Mouse (Mus musculus) embryo, embryonic 9.5 days (tissue): ENCODE results near the gene Sqor.
A peak's percentile ranks its signal among the peaks of the same experiment; 100 is the strongest.

ENCODE experiments used
- DNase-seq: peaks from one replicate; pipeline ENCODE4 v3.0.0-alpha.2; 2017; ENCODE audit errors: extremely low spot score

Sqor gene

GRCm38 (mm10) chr2:122765071-122765793, at the start of gene Sqor:
Gene Sqor, plus strand, starts transcription at chr2:122765237.
- peak; percentile 60 for DNase-seq

GRCm38 (mm10) chr2:122716301-122716842, 48.7 kb upstream of the Sqor start:
- DNase-seq = no peak

GRCm38 (mm10) chr2:122719232-122719631, 45.8 kb upstream of the Sqor start:
- DNase-seq = no peak

GRCm38 (mm10) chr2:122720564-122720963, 44.5 kb upstream of the Sqor start:
- DNase-seq = no peak

GRCm38 (mm10) chr2:122725604-122726003, 39.4 kb upstream of the Sqor start:
- peak; percentile 13 for DNase-seq

GRCm38 (mm10) chr2:122731456-122731855, 33.6 kb upstream of the Sqor start:
- DNase-seq = no peak

- peak; percentile 95 for DNase-seq
Observed at GRCm38 (mm10) chr2:122737894-122738830, 26.9 kb upstream of the Sqor start, which contains the start of gene Bloc1s6. Gene Bloc1s6, plus strand, starts transcription at chr2:122738503.

- no peak for DNase-seq
Observed at GRCm38 (mm10) chr2:122739023-122739422, 26.0 kb upstream of the Sqor start.

GRCm38 (mm10) chr2:122746461-122746860, 18.6 kb upstream of the Sqor start:
- DNase-seq = no peak

- peak; percentile 67 for DNase-seq
Observed at GRCm38 (mm10) chr2:122753739-122754343, 11.2 kb upstream of the Sqor start.

- no peak for DNase-seq
Observed at GRCm38 (mm10) chr2:122759791-122760190, 5.2 kb upstream of the Sqor start.

- DNase-seq = no peak
Observed at GRCm38 (mm10) chr2:122762991-122763390, 2.0 kb upstream of the Sqor start.

GRCm38 (mm10) chr2:122764526-122764925, 511 bp upstream of the Sqor start:
- DNase-seq = no peak

- no peak for DNase-seq
Observed at GRCm38 (mm10) chr2:122765794-122766145, 733 bp downstream of the Sqor start.

GRCm38 (mm10) chr2:122771002-122771401, 6.0 kb downstream of the Sqor start:
- no peak for DNase-seq

- no peak for DNase-seq
Observed at GRCm38 (mm10) chr2:122772899-122773298, 7.9 kb downstream of the Sqor start.

- DNase-seq = no peak
Observed at GRCm38 (mm10) chr2:122775491-122775890, 10.5 kb downstream of the Sqor start.

GRCm38 (mm10) chr2:122776823-122777222, 11.8 kb downstream of the Sqor start:
- DNase-seq = no peak

- peak; percentile 14 for DNase-seq
Observed at GRCm38 (mm10) chr2:122779967-122780366, 14.9 kb downstream of the Sqor start.

- DNase-seq = no peak
Observed at GRCm38 (mm10) chr2:122780447-122780846, 15.4 kb downstream of the Sqor start.

GRCm38 (mm10) chr2:122781590-122782356, 16.7 kb downstream of the Sqor start:
- no peak for DNase-seq
